Mouse (Mus musculus) liver, adult 2 months (tissue): ENCODE data around the gene Gm45208. TPM values are rescaled to one million over a fixed set of nuclear protein-coding genes. Genes with fewer than 3 reads are reported as not detected.

Experiments
- DNase-seq: peaks from one replicate; pipeline ENCODE4 v3.0.0-alpha.2; 2011; ENCODE audit warnings: low read depth, low spot score; ENCODE audit errors: extremely low read depth
- H3K27ac ChIP-seq: fragments of 200-500 bp; replicated peaks from 2 replicates; pipeline ENCODE4 v1.5.1; 2012; ENCODE audit warnings: low read depth, mild to moderate bottlenecking, control low read depth, inconsistent platforms, low read length; ENCODE audit not compliant: insufficient read depth
- H3K27me3 ChIP-seq: fragments of 200-500 bp; 2 replicates; pipeline ENCODE4 v1.6.1; 2012; ENCODE audit warnings: mild to moderate bottlenecking, moderate library complexity, low read length, inconsistent platforms; ENCODE audit not compliant: control insufficient read depth, insufficient read depth
- H3K36me3 ChIP-seq: fragments of 200-500 bp; 2 replicates; pipeline ENCODE4 v1.6.1; 2012; ENCODE audit warnings: low read length, inconsistent platforms; ENCODE audit not compliant: control insufficient read depth, insufficient read depth
- H3K4me1 ChIP-seq: fragments of 200-500 bp; 2 replicates; pipeline ENCODE4 v1.6.1; 2011; ENCODE audit warnings: low read length; ENCODE audit not compliant: control insufficient read depth, insufficient read depth
- H3K4me3 ChIP-seq: fragments of 200-500 bp; 2 replicates; pipeline ENCODE4 v1.5.1; 2011; ENCODE audit warnings: low read depth, mild to moderate bottlenecking, control low read depth, low read length, moderate library complexity; ENCODE audit not compliant: insufficient read depth
- H3K79me2 ChIP-seq: fragments of 200-500 bp; 2 replicates; pipeline ENCODE4 v1.6.1; 2012; ENCODE audit warnings: inconsistent platforms, mild to moderate bottlenecking, low read length, moderate library complexity; ENCODE audit not compliant: control insufficient read depth, insufficient read depth
- H3K9ac ChIP-seq: fragments of 200-500 bp; 2 replicates; pipeline ENCODE4 v1.6.1; 2012; ENCODE audit warnings: low read depth, mild to moderate bottlenecking, control low read depth, inconsistent platforms, low read length
- CTCF ChIP-seq: fragments of 200-500 bp; IDR thresholded peaks from 2 replicates; pipeline ENCODE4 v1.5.1; 2011; ENCODE audit warnings: low read depth, low read length, control low read depth
- POLR2A ChIP-seq: fragments of 200-500 bp; IDR thresholded peaks from 2 replicates; pipeline ENCODE4 v1.6.1; 2011; ENCODE audit warnings: low read length, control low read depth; ENCODE audit not compliant: insufficient read depth; ENCODE audit errors: extremely low read depth
- WGBS: fragments of 180-500 bp; shearing (Covaris S2); methylation state at CpG from one replicate; pipeline ENCODE4 v1.1.7; 2018; 5-methylcytosine and 5-hydroxymethylcytosine counted together
- polyA plus RNA-seq: library from polyadenylated mRNA; depleted of rRNA; stranded (reverse); fragments of >200 nt; gene quantifications from 2 replicates; pipeline ENCODE4 v1.2.3, GENCODE M21; 2012
- total RNA-seq: library from RNA; depleted of rRNA; stranded (reverse); fragments of >200 nt; gene quantifications from 2 replicates; pipeline ENCODE4 v1.2.3, GENCODE M21; 2014

Gm45208 gene
- total and polyA plus RNA-seq, 2 experiments = 1.0 to 1.9 TPM

GRCm38 (mm10) chrX:7728215-7728921 lies 6.3 kb downstream of the Gm45208 start, which contains the start of gene Praf2:
Gene Praf2, plus strand, starts transcription at chrX:7728439.
- no peak for TF ChIP-seq POLR2A
- no peak for TF ChIP-seq CTCF
- H3K27me3 ChIP-seq = no peaks in the 10 kb centered on the region
- DNase-seq = peak; percentile 78
- H3K4me3 ChIP-seq = peak within 1 kb of the TSS; percentile 59
- 9% methylated on average over 42 of the region's 42 CpGs for WGBS
- peak within 1 kb of the TSS; percentile 28; the same call in 1 of the 2 replicates for H3K27ac ChIP-seq
- H3K4me1 ChIP-seq = no peaks in the 10 kb centered on the region; the same call in none of the 2 replicates
- H3K36me3 ChIP-seq = peaks cover 2% of the 10 kb centered on the region; the same call in 1 of the 2 replicates
- peak within 1 kb of the TSS; percentile 9; the same call in 1 of the 2 replicates for H3K9ac ChIP-seq
- H3K79me2 ChIP-seq = no peaks in the 10 kb centered on the region

- H3K27ac ChIP-seq = no peak overlapping the region
- no peaks in the 10 kb centered on the region for H3K79me2 ChIP-seq
- H3K4me3 ChIP-seq = no peak overlapping the region
- H3K4me1 ChIP-seq = no peaks in the 10 kb centered on the region; the same call in none of the 2 replicates
- no peak for TF ChIP-seq CTCF
- TF ChIP-seq POLR2A = no peak
- 27% methylated on average over 4 of the region's 4 CpGs for WGBS
- DNase-seq = no peak
- H3K36me3 ChIP-seq = peaks cover 2% of the 10 kb centered on the region; the same call in 1 of the 2 replicates
- H3K9ac ChIP-seq = no peak overlapping the region
- no peaks in the 10 kb centered on the region for H3K27me3 ChIP-seq
Measured at GRCm38 (mm10) chrX:7728922-7729265, 6.8 kb downstream of the Gm45208 start.

GRCm38 (mm10) chrX:7733571-7734156 lies 11.6 kb downstream of the Gm45208 start:
- Histone ChIP-seq H3K27me3 (no peaks in the 10 kb centered on the region), H3K36me3 (no peaks in the 10 kb centered on the region), H3K79me2 (no peaks in the 10 kb centered on the region), H3K4me3 (no peak overlapping the region), H3K27ac (no peak overlapping the region), H3K4me1 (no peaks in the 10 kb centered on the region; the same call in 1 of the 2 replicates), H3K9ac (no peak overlapping the region)
- 60% methylated on average over 25 of the region's 26 CpGs for WGBS
- no peak for TF ChIP-seq POLR2A
- TF ChIP-seq CTCF = peak; percentile 61
- DNase-seq = no peak

- no peaks in the 10 kb centered on the region for H3K36me3 ChIP-seq
- TF ChIP-seq POLR2A = no peak
- no peak for TF ChIP-seq CTCF
- WGBS = 52% methylated on average over 9 of the region's 14 CpGs
- H3K79me2 ChIP-seq = no peaks in the 10 kb centered on the region
- no peaks in the 10 kb centered on the region for H3K27me3 ChIP-seq
- peak; percentile 31 for DNase-seq
- no peak overlapping the region for H3K9ac ChIP-seq
- no peaks in the 10 kb centered on the region for H3K4me1 ChIP-seq
- H3K27ac ChIP-seq = no peak overlapping the region
- no peak overlapping the region for H3K4me3 ChIP-seq
Measured at GRCm38 (mm10) chrX:7739336-7740081, 17.5 kb downstream of the Gm45208 start.

DNA sequence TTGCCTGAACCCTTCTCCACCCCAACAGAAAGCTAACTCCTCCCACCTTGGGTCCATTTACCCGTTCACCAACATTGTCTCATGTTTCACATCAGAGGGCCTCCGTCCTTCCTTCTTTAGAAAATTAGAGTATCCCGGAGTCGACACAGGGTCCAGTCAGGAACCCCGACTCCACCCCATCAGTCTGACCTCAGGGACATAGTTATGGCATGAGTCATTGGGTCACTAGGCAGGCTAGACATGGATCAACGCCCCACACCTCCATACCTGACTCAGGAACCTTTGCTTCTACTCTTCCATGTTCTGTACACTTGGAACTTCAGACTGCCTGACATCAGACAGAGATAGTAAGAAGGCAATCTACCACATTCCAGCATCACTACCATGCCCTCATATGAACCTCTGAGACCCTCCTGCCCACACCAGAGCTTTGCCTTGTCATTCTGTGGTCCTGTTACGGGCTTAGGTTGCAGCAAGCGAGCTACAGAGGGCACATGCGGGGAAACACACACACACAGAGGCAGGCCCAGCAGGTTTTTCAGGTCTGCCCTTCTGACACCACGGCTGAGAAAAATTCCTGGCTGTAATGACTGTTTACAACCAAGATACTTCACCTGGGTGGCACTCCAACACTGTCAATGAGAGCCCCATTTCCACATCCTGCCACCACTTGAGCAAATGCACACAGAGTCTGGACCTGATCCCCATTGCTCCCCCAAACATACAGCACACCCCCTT lies 18.2 kb downstream of the Gm45208 start:
- TF ChIP-seq POLR2A (no peak), CTCF (no peak)
- H3K36me3 ChIP-seq = no peaks in the 10 kb centered on the region
- H3K27me3 ChIP-seq = no peaks in the 10 kb centered on the region
- no peak for DNase-seq
- H3K4me1 ChIP-seq = no peaks in the 10 kb centered on the region
- WGBS = 26% methylated on average over 10 of the region's 10 CpGs
- H3K4me3 ChIP-seq = no peak overlapping the region
- H3K79me2 ChIP-seq = no peaks in the 10 kb centered on the region
- H3K9ac ChIP-seq = no peak overlapping the region
- no peak overlapping the region for H3K27ac ChIP-seq
